Mouse (Mus musculus) embryonic facial prominence, embryonic 11.5 days (tissue): ENCODE results near the gene Hbq1a. TPM values are rescaled to one million over a fixed set of nuclear protein-coding genes. Genes with fewer than 3 reads are reported as not detected.
A peak's percentile ranks its signal among the peaks of the same experiment; 100 is the strongest.

Source experiments
- ATAC-seq: fragments of 200-750 bp; cut with Nextera tagmentation; replicated peaks from 2 replicates; pipeline ENCODE4 v1.8.0; 2017; ENCODE audit warnings: low read depth; ENCODE audit not compliant: insufficient number of reproducible peaks, low FRiP score, low TSS enrichment
- DNase-seq: peaks from one replicate; pipeline ENCODE4 v3.0.0-alpha.2; 2015; ENCODE audit warnings: low spot score
- H3K27ac ChIP-seq: fragments of 300-500 bp; sonication (generic); replicated peaks from 2 replicates; pipeline ENCODE4 v1.5.1; 2014; ENCODE audit warnings: mild to moderate bottlenecking, low read depth, low read length, control low read depth
- H3K27me3 ChIP-seq: fragments of 300-500 bp; sonication (generic); 2 replicates; pipeline ENCODE4 v1.6.1; 2014; ENCODE audit warnings: mild to moderate bottlenecking, low read length, moderate library complexity, mixed read lengths; ENCODE audit not compliant: control insufficient read depth, insufficient read depth
- H3K36me3 ChIP-seq: fragments of 300-500 bp; sonication (generic); replicated peaks from 2 replicates; pipeline ENCODE4 v1.6.1; 2014; ENCODE audit warnings: low read depth, mild to moderate bottlenecking, low read length, moderate library complexity, mixed read lengths; ENCODE audit not compliant: control insufficient read depth, insufficient read depth
- H3K4me1 ChIP-seq: fragments of 300-500 bp; sonication (generic); 2 replicates; pipeline ENCODE4 v1.6.1; 2014; ENCODE audit warnings: low read length, mixed read lengths; ENCODE audit not compliant: control insufficient read depth, insufficient read depth
- H3K4me2 ChIP-seq: fragments of 300-500 bp; sonication (generic); 2 replicates; pipeline ENCODE4 v1.6.1; 2014; ENCODE audit warnings: low read depth, mild to moderate bottlenecking, control low read depth, low read length, moderate library complexity
- H3K4me3 ChIP-seq: fragments of 300-500 bp; sonication (generic); 2 replicates; pipeline ENCODE4 v1.5.1; 2014; ENCODE audit warnings: low read depth, low read length, control low read depth
- H3K9ac ChIP-seq: fragments of 300-500 bp; sonication (generic); replicated peaks from 2 replicates; pipeline ENCODE4 v1.6.1; 2014; ENCODE audit warnings: mild to moderate bottlenecking, control low read depth, low read length
- H3K9me3 ChIP-seq: fragments of 300-500 bp; sonication (generic); replicated peaks from 2 replicates; pipeline ENCODE4 v1.6.1; 2016; ENCODE audit warnings: mild to moderate bottlenecking, low read length, inconsistent platforms, mixed read lengths; ENCODE audit not compliant: control insufficient read depth
- WGBS: fragments of 180-500 bp; shearing (Covaris S2); extraction: QIAGEN DNeasy Blood & Tissue Kit; methylation state at CpG from one replicate; pipeline ENCODE4 v1.1.7; 2014; 5-methylcytosine and 5-hydroxymethylcytosine counted together
- polyA plus RNA-seq: library from polyadenylated mRNA; unstranded; fragments of >200 nt; fragmentation: Nextera tagmentation; extraction: Ambion mirVana; gene quantifications from 2 replicates; pipeline ENCODE4 v1.2.1, GENCODE M21; 2014

Hbq1a gene
- polyA plus RNA-seq, 1 experiment from 2014 or later = 0.50 TPM

DNA sequence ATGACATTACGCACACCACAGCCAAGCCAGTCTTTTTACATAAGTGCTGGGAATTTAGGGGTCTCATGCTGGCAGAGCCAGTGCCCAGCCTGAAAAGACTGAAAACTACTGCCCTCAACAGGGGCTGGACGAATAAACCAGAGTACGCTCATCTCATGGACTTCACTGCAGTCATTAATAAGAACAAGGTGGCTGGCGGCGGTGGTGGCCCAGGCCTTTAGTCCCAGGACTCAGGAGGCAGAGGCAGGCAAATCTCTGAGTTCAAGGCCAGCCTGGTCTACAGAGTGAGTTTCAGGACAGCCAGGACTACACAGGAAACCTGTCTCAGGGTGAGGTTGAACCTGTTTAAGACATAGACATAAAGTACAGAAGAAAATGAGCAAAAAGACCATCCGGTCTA lies 33.7 kb upstream of the Hbq1a start:
- Histone ChIP-seq H3K27ac (no peak overlapping the region), H3K36me3 (no peaks in the 10 kb centered on the region), H3K27me3 (no peaks in the 10 kb centered on the region), H3K4me1 (no peaks in the 10 kb centered on the region), H3K4me2 (no peak overlapping the region), H3K9ac (no peak overlapping the region), H3K9me3 (no peaks in the 10 kb centered on the region), H3K4me3 (no peak overlapping the region)
- WGBS = 95% methylated on average over 6 of the region's 6 CpGs
- DNase-seq (no peak), ATAC-seq (no peak)

DNA sequence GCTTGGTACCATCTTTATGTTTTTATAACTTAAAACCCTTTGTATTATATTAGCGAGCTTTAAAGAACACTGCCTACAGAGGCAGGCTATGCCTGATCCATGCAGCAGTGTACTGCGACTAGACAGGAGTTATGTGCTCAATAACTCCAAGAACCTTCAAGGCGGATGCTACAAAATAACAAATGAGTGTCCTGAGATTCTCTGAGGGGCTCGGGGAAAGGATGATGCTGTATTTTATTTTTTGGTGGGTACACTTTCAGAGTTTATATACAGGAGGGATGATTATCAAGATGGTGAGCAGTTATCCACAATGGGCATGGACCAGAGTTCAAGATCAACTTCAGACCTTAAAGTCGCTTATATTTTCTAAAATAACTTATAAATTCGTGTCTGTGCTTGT lies 33.1 kb upstream of the Hbq1a start:
- WGBS = 33% methylated on average over 6 of the region's 6 CpGs
- no peaks in the 10 kb centered on the region for H3K9me3 ChIP-seq
- H3K4me1 ChIP-seq = no peaks in the 10 kb centered on the region
- H3K36me3 ChIP-seq = no peaks in the 10 kb centered on the region
- H3K27me3 ChIP-seq = no peaks in the 10 kb centered on the region
- peak overlapping the region; percentile 61 for H3K4me2 ChIP-seq
- H3K4me3 ChIP-seq = peak overlapping the region; percentile 75
- peak; percentile 15 for DNase-seq
- peak overlapping the region; percentile 91 for H3K9ac ChIP-seq
- H3K27ac ChIP-seq = peak overlapping the region; percentile 91
- ATAC-seq = no peak

DNA sequence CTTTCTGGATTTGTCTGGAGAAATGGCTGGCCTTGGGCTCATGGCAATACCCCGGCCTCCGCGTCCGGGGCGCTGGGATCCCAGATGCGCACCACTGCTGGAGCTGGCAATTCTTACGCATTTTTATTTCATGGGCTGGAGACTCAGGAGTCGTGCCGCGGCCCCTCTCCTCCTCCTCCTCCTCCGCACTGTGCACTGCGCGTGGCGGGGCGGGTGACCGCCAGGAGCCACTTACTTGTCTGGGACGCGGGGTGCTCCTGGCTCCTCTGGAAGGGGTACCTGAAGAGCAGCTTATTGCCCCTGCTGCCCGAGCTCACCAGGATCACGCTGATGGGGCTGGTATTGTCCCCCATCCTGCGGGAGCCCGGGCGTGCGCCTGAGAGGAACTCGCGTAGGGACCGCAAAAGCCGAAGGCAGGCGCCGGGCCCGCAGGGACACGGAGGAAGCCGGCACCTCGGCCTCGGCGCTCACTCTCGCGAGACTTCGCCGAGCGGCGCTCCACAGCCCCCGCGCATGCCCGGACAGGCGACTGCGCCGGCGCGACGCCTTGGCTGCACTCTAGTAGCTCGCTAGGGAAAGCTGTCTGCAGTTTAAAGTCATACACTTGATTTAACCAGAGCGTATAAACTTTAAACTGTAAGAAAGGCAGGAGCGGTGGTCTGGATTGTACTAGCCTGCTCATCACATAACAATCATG lies 32.5 kb upstream of the Hbq1a start, which contains the start of gene Nprl3:
Gene Nprl3 (minus strand): TSS at position 520 of the 697 bp plus-strand sequence.
- Histone ChIP-seq H3K27ac (peak within 1 kb of the TSS; percentile 91), H3K4me1 (no peaks in the 10 kb centered on the region), H3K4me3 (peak within 1 kb of the TSS; percentile 75), H3K4me2 (peak within 1 kb of the TSS; percentile 61), H3K9ac (peak within 1 kb of the TSS; percentile 91), H3K27me3 (no peaks in the 10 kb centered on the region), H3K36me3 (no peaks in the 10 kb centered on the region), H3K9me3 (no peaks in the 10 kb centered on the region)
- DNase-seq = peak; percentile 96
- peak; percentile 98 for ATAC-seq
- under 1% methylated on average over 54 of the region's 54 CpGs for WGBS

DNA sequence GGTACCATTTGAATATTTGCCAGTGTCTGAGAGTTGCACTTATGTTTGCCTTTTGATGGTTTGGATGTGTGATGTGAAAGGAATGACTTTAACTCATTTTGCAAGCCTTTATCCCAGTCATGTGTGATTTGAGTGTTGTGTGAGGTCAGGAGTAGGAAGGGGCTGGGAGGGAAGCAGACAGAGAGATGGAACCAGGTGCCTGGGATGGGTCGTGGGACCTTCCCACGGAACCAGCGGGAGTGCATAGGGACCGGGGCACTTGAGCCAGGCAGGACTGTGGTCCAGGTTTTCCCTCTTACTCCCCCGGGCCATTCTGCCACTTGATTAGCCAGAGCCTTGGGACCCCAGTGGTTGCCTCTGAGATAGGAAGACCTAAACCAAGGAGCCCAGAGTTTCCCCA lies 31.9 kb upstream of the Hbq1a start:
- Histone ChIP-seq H3K36me3 (no peaks in the 10 kb centered on the region), H3K4me1 (no peaks in the 10 kb centered on the region), H3K27me3 (no peaks in the 10 kb centered on the region), H3K9me3 (no peaks in the 10 kb centered on the region), H3K27ac (0 out of 2 replicates have a peak overlapping the region, but pooled peaks have one; percentile 91), H3K4me2 (peak overlapping the region; percentile 61), H3K9ac (peak overlapping the region; percentile 91), H3K4me3 (peak overlapping the region; percentile 75)
- ATAC-seq = peak; percentile 22
- no peak for DNase-seq
- 23% methylated on average over 5 of the region's 5 CpGs for WGBS

DNA sequence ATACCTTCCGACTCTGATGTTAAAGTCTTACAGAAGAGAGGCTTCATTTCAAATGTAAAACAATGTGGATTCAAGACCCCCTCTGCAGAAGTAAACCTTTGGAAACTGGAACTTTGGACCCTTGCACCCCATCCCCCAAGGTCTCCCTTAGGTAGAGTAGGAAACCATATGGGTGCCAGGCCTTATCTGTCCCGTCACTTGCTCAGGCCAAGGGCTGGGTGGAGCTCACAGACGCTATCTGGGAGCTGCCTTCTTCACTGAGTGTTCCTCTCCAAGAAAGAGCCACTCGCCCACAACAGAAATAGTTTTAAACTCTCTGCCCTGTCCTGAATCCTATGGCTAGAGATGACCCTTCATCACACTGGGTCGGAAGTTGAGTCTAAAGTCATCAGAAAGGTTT lies 30.9 kb upstream of the Hbq1a start:
- ATAC-seq (no peak), DNase-seq (no peak)
- Histone ChIP-seq H3K9ac (no peak overlapping the region), H3K27ac (no peak overlapping the region), H3K4me2 (no peak overlapping the region), H3K27me3 (no peaks in the 10 kb centered on the region), H3K9me3 (no peaks in the 10 kb centered on the region), H3K4me3 (no peak overlapping the region), H3K36me3 (no peaks in the 10 kb centered on the region), H3K4me1 (no peaks in the 10 kb centered on the region)
- 84% methylated on average over 5 of the region's 5 CpGs for WGBS

DNA sequence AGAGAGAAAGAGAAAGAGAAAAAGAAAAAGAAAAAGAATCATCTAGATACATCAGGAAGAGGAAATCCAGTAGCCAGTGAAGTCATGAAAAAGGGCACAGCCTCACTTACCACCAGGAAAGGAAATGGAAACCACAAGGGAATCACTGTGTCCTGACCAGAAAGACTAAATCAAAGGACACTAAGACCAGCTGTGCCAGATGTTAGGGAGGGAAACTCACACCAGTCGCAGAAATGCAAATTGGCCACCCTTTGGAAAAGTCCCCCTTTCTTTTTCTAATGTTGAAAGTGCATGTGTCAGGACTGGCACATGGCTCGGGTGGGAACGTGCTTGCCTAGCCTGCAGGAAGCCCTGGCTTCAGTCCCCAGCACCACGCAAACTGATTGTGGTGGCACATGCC lies 28.7 kb upstream of the Hbq1a start:
- ATAC-seq (no peak), DNase-seq (no peak)
- Histone ChIP-seq H3K4me2 (no peak overlapping the region), H3K9ac (no peak overlapping the region), H3K4me1 (no peaks in the 10 kb centered on the region), H3K4me3 (no peak overlapping the region), H3K36me3 (no peaks in the 10 kb centered on the region), H3K9me3 (no peaks in the 10 kb centered on the region), H3K27me3 (no peaks in the 10 kb centered on the region), H3K27ac (no peak overlapping the region)
- 51% methylated on average over 4 of the region's 4 CpGs for WGBS

DNA sequence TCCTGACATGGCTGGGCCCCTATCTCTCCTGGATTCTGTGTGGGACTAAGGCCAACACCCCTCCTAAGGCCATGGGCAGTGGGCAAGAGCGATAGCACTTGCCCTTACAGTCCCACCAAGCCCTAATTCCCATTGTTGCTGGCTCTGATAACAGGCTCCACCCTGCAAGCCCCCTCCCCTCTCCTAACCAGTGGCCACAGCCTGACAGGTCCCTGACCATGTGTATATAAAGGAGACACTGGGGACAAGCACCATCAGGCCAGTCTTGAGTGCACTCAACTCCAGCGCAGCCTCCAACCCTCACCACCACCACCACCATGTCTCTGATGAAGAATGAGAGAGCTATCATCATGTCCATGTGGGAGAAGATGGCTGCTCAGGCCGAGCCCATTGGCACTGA lies 23.5 kb upstream of the Hbq1a start, which contains the start of gene Hba-x:
Gene Hba-x (plus strand): TSS at position 54 of the 400 bp plus-strand sequence.
- H3K4me1 ChIP-seq = no peaks in the 10 kb centered on the region
- no peaks in the 10 kb centered on the region for H3K27me3 ChIP-seq
- H3K36me3 ChIP-seq = no peaks in the 10 kb centered on the region
- no peak within 1 kb of the TSS for H3K9ac ChIP-seq
- no peak within 1 kb of the TSS for H3K4me2 ChIP-seq
- no peaks in the 10 kb centered on the region for H3K9me3 ChIP-seq
- 71% methylated on average over 3 of the region's 3 CpGs for WGBS
- H3K27ac ChIP-seq = no peak within 1 kb of the TSS
- no peak within 1 kb of the TSS for H3K4me3 ChIP-seq
- ATAC-seq = no peak
- no peak for DNase-seq

DNA sequence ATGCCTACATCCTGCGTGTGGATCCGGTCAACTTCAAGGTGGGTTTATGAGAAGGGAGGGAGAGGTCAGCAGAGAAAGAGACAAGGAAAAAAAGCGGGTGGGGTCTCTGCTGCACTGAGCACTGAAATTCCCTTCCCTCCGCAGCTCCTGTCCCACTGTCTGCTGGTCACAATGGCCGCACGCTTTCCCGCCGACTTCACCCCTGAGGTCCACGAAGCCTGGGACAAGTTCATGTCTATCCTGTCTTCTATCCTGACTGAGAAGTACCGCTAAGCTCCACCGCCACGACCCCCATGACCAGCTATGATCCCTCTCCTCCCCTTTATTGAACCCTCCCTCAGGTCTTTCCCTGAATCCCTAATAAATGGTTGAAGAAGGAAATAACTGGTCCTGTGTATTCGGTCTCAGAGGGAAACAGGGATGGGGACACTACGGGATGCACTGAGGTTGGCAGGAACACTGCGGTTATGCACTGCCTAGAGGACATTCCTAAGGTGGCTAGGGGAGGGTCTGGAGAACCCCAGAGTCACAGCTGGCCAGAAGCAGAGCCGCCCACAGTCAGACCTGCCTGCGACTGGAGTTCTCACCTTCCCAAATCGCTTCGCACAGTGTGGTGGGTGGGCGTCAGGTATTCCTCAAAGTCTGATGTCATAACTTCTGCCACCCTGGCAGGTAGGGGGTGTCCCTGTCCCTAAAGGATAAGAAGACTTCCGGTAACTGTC lies 22.0 kb upstream of the Hbq1a start:
- H3K27me3 ChIP-seq = no peaks in the 10 kb centered on the region
- no peak overlapping the region for H3K4me2 ChIP-seq
- peak; percentile 66; the same call in 1 of the 2 replicates for ATAC-seq
- H3K4me1 ChIP-seq = no peaks in the 10 kb centered on the region
- H3K36me3 ChIP-seq = no peaks in the 10 kb centered on the region
- H3K27ac ChIP-seq = no peak overlapping the region
- DNase-seq = no peak
- 72% methylated on average over 21 of the region's 21 CpGs for WGBS
- H3K4me3 ChIP-seq = no peak overlapping the region
- no peak overlapping the region for H3K9ac ChIP-seq
- no peaks in the 10 kb centered on the region for H3K9me3 ChIP-seq
